Mouse (Mus musculus) olfactory bulb, adult 2 months (tissue): Measurements from ENCODE around the gene Gm9817.

Experiments used
- CTCF ChIP-seq: fragments of 200-500 bp; IDR thresholded peaks from 2 replicates; pipeline ENCODE4 v1.5.1; 2012; ENCODE audit warnings: low read depth, mild to moderate bottlenecking, low read length, moderate library complexity; ENCODE audit not compliant: insufficient read depth
- POLR2A ChIP-seq: fragments of 200-500 bp; IDR thresholded peaks from 2 replicates; pipeline ENCODE4 v1.6.1; 2012; ENCODE audit warnings: mild to moderate bottlenecking, low read depth, low read length, moderate library complexity; ENCODE audit not compliant: insufficient read depth

DNA sequence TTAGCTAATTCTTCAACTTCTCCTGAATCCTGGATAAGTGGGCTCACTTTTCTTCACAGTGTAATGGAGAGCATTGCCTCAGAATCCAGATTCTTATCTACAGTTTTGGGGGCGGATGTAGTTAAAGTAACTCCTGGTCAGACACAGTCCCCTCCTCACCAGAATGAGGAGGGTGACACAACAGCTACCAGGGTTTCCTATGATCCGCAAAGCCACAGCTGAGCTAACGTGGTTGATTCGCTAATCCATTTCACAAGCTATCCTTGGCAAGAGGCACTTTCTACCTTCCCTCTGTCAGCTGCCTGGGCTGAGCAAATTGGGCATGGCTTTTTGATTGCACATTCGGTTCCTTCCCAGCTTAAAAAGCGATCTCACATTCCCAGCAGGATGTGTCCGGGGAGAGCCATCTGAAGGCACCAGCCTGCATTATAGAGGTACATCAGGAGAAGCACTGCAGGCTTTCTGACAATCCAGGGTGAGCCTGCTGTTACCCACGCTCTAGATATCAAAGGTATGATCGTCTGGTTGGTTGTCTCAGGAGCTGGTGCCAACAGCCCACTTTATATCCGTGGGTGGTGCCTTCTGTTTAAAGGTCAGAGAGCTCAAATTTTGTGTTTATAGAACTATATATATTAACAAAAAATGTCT lies 21.2 kb downstream of the Gm9817 start:
- TF ChIP-seq CTCF (no peak), POLR2A (no peak)
